Mouse (Mus musculus): ENCODE data around the gene Adamts2.

GRCm38 (mm10) chr11:50767039-50767438 is 165.2 kb downstream of the Adamts2 start:
- TF ChIP-seq POLR2A (IDR thresholded peaks at IDR 0.05; ENCODE audit: extremely low read depth, insufficient read depth, low read length): no peak
- peak; percentile 52 for TF ChIP-seq CTCF (IDR thresholded peaks at IDR 0.05; ENCODE audit: extremely low read depth, insufficient read depth, low read length)

All from cortical plate, adult 2 months (tissue).